Mouse (Mus musculus) bone marrow, adult 2 months (tissue): ENCODE results near the gene Osbpl9.

Source experiments
- CTCF ChIP-seq: fragments of 200-500 bp; IDR thresholded peaks from 2 replicates; pipeline ENCODE4 v1.5.1; 2011; ENCODE audit warnings: low read length, control low read depth; ENCODE audit not compliant: control insufficient read depth, insufficient read depth
- POLR2A ChIP-seq: fragments of 200-500 bp; IDR thresholded peaks from 2 replicates; pipeline ENCODE4 v1.6.1; 2011; ENCODE audit warnings: low read depth, mild to moderate bottlenecking, control low read depth, low read length, borderline replicate concordance; ENCODE audit not compliant: control insufficient read depth

- TF ChIP-seq CTCF (no peak), POLR2A (no peak)
Measured at GRCm38 (mm10) chr4:109105254-109105653, 96.8 kb downstream of the Osbpl9 start.
